Mouse (Mus musculus) T-helper 2 cell (primary cell): ENCODE results near the gene Rasgrp3.
"Not testable (repeated sequence)": the region's sequence is repeated elsewhere in the genome, so short reads cannot be mapped to it uniquely, and the experiment has no call there.

Experiments
- in situ Hi-C: fragments of 300-600 bp; cut with MboI, MseI; formaldehyde crosslinking; loops from one replicate; pipeline ENCODE4 v1.15.1; 2025; ENCODE audit warnings: high pct_unique_total_duplicates

The Rasgrp3 gene

GRCm38 (mm10) chr17:75435599-75435998 lies at the start of gene Rasgrp3:
Gene Rasgrp3, plus strand, starts transcription at chr17:75435896.
- in situ Hi-C loops: no loop called here

- in situ Hi-C loops: no loop called here
Measured at GRCm38 (mm10) chr17:75388402-75388801, 47.3 kb upstream of the Rasgrp3 start.

DNA sequence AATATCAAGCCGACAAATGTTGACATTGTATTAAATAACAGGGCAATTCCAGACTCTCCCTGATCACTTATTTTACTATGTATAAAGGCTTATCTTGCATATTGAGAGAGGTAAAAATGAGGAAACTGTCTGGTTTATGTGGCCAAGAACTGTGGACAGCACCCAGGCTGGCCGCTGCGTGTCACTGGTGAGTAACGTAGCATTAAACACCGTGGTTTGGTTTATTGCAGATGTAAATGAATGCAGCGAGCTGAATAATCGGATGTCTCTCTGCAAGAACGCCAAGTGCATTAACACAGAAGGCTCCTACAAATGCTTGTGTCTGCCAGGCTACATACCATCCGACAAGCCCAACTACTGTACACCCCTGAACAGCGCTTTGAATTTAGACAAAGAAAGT lies 45.6 kb upstream of the Rasgrp3 start:
- in situ Hi-C loops: loop anchor here (5.0 kb wide), 1 partner anchor 77 kb away; no protein-coding TSS in a partner anchor

GRCm38 (mm10) chr17:75391429-75392192 lies 44.1 kb upstream of the Rasgrp3 start:
- in situ Hi-C loops: loop anchor here (5.0 kb wide), 1 partner anchor 76 kb away; no protein-coding TSS in a partner anchor

DNA sequence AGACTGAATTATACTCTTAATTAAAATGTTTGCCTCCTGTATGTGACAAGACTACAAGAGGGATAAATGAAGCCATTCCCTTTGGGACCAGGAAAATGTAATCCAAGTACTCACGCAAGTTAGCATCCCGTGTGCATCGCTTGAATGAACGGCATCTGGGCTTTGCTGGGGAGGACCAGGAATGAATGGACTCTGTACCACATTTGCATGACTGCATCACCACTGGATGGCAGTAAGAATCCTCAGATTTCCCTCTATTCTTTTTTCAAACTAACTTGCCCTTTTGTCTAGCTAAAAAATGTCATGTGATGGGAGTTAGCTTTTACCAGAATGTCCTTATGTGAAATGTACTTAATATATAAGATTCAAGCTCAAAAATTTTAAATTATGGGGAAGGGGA lies 29.3 kb upstream of the Rasgrp3 start:
- in situ Hi-C loops: no loop called here

GRCm38 (mm10) chr17:75416861-75417260 lies 18.8 kb upstream of the Rasgrp3 start:
- in situ Hi-C loops: no loop called here

- in situ Hi-C loops: no loop called here
Measured at GRCm38 (mm10) chr17:75434152-75434551, 1.5 kb upstream of the Rasgrp3 start.

- in situ Hi-C loops: no loop called here
Measured at GRCm38 (mm10) chr17:75434871-75435270, 825 bp upstream of the Rasgrp3 start.

GRCm38 (mm10) chr17:75436095-75436494 lies 399 bp downstream of the Rasgrp3 start:
- in situ Hi-C loops: no loop called here

- in situ Hi-C loops: no loop called here
Measured at GRCm38 (mm10) chr17:75436819-75437218, 1.1 kb downstream of the Rasgrp3 start.

- in situ Hi-C loops: no loop called here
Measured at GRCm38 (mm10) chr17:75437239-75437750, 1.6 kb downstream of the Rasgrp3 start.

- in situ Hi-C loops: no loop called here
Measured at GRCm38 (mm10) chr17:75438162-75438561, 2.5 kb downstream of the Rasgrp3 start.

GRCm38 (mm10) chr17:75439062-75439461 lies 3.4 kb downstream of the Rasgrp3 start:
- in situ Hi-C loops: no loop called here

DNA sequence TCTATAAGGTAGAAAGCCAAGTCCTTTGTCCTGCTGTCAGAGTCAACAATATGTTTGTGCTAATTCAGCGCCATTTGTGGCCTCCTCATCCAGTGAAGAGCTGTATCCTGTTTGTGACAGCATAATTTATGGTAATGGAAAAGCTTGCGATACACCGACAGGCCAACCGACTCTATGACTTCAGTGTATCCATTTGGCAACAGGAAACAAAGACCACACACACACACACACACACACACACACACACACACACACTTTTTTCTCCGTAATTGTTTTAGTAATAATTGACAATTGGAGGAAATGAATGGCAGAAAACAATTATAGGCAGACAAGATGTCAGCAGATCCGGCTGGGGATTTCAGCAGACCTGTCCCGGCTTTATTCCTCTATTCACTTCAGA lies 4.9 kb downstream of the Rasgrp3 start:
- in situ Hi-C loops: no loop called here

GRCm38 (mm10) chr17:75441260-75441830 lies 5.6 kb downstream of the Rasgrp3 start:
- in situ Hi-C loops: no loop called here

GRCm38 (mm10) chr17:75442352-75442751 lies 6.7 kb downstream of the Rasgrp3 start:
- in situ Hi-C loops: no loop called here

GRCm38 (mm10) chr17:75443064-75443621 lies 7.4 kb downstream of the Rasgrp3 start:
- in situ Hi-C loops: no loop called here

GRCm38 (mm10) chr17:75448257-75448656 lies 12.6 kb downstream of the Rasgrp3 start:
- in situ Hi-C loops: no loop called here

DNA sequence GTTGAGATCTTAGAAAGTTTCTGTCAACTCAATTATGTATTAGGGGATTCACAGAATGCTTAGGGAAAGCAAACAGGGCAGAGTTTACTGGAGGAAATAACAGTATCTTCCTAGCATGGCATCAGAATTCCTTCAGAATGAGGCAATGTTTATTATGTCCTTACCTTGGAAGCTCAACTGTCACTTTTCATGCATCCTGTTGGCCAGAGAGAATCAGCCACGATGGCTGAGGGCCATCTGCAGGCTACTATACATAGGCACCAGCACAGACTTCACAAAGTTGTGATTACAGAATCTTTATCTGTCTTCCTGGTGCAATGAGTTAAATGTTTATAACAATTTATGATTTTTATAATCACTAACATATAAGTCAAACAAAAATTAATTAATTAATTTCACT lies 13.3 kb downstream of the Rasgrp3 start:
- in situ Hi-C loops: no loop called here

DNA sequence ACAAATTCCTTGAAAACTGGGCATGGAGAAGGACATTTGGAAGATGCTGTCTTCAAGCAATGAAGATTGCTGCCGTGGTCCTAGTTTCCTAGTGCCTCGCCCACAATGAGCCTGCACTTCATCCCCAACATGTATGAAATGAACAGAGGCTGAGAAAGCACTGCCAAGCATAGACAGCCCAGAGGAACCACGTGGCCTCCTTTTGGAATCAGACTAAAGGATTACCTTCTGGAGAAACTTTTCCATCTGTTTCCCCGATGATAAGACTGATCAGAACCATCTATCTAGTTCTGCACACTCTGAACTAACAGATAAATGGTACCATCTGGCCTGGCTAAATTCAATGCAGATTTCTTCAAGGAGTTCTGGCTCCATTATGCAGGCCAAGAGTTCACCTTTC lies 16.6 kb downstream of the Rasgrp3 start:
- in situ Hi-C loops: no loop called here

DNA sequence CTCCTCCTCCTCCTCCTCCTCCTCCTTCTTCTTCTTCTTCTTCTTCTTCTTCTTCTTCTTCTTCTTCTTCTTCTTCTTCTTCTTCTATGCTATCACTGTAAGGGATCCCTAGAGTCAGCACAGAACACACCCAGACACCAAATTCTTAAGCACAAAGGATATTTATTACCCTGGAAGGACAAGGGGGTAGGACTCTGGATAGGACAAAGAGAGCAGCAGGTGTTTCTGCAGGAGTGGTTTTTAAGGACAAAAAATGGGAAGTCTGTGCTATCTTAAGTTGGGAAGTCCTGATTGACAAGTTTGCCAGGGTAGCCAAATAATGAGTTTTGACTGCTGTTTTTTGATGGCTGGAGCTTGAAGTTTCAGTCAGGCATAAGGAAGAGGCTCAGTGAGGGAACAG lies 17.9 kb downstream of the Rasgrp3 start:
- in situ Hi-C loops: no loop called here

DNA sequence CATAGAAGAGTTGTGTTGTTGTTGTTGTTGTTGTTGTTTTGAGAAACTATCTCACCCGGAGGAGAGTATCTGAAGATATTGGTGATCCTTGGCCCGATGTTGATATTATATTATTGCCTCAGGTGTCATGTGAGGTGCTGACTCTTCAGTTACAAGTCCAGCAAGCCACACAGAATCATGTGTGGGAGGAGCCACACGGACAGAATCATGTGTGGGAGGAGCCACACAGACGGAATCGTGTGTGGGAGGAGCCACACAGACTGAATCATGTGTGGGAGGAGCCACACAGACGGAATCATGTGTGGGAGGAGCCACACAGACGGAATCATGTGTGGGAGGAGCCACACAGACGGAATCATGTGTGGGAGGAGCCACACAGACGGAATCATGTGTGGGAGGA lies 20.4 kb downstream of the Rasgrp3 start:
- in situ Hi-C loops: not testable (repeated sequence)

DNA sequence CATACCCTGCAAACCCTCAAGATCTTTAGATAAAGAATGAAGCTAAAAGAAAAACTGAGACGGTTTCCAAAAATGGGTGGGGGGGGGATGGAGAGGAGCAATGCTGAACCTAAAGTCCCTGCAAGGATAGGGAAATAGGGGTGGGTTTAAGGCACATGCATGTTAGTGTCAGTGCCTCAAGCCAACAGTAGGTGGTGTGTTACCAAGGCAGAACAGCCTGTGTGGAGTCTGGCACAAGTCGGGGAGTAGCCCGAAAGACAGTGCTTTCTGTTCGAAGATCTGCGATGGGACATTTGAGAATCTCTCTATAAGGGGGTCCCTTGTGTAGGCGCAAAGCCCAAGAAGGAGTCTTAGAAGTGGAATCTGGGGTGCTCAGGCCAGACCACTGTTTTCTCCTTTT lies 24.9 kb downstream of the Rasgrp3 start:
- in situ Hi-C loops: no loop called here
